Mouse (Mus musculus) cerebellum, adult 11 months (tissue): Measurements from ENCODE around the gene 2210418O10Rik.
"Not testable (repeated sequence)": the region's sequence is repeated elsewhere in the genome, so short reads cannot be mapped to it uniquely, and the experiment has no call there.

Experiments used
- DNase-seq: peaks from one replicate; pipeline ENCODE4 v3.0.0; 2022

The 2210418O10Rik gene

GRCm38 (mm10) chr2:176226269-176226668, at the start of gene 2210418O10Rik:
TSS of gene 2210418O10Rik (plus strand) at chr2:176226569.
- DNase-seq: not testable (repeated sequence)

DNA sequence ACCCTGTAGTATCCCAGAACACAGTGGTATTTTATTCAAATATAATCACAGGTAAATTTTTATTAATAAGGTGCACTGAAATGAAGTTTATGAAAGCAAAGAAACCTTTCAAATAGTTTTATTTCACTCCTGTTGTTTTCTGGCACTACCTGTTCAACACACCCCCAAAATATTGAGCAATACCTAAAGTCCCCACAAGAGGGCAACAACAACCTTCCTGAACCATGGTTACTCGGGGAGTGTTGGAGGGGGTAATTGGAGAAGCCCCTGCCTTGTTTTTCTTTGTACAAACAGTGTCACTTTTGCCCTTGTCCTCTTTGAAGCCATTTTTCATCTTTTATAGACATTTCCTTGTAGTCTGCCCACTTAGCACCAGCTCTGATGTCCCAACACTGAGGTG, 22.1 kb downstream of the 2210418O10Rik start:
- not testable (repeated sequence) for DNase-seq
